Mouse (Mus musculus) midbrain, postnatal 0 days (tissue): ENCODE results near the gene Gprc6a. TPM values are rescaled to one million over a fixed set of nuclear protein-coding genes. Genes with fewer than 3 reads are reported as not detected.

ENCODE experiments used
- ATAC-seq: fragments of 200-750 bp; cut with Nextera tagmentation; 2 replicates; pipeline ENCODE4 v1.8.0; 2017; ENCODE audit warnings: moderate number of reproducible peaks, mild to moderate bottlenecking, moderate TSS enrichment, moderate library complexity; ENCODE audit not compliant: low FRiP score
- DNase-seq: peaks from one replicate; pipeline ENCODE4 v3.0.0-alpha.2; 2015; ENCODE audit warnings: low spot score
- H3K27ac ChIP-seq: fragments of 300-500 bp; sonication (generic); 2 replicates; pipeline ENCODE4 v1.5.1; 2014; ENCODE audit warnings: low read depth, mild to moderate bottlenecking, low read length, mixed read lengths
- H3K27me3 ChIP-seq: fragments of 300-500 bp; sonication (generic); 2 replicates; pipeline ENCODE4 v1.6.1; 2014; ENCODE audit warnings: low read length, control low read depth, mixed read lengths; ENCODE audit not compliant: insufficient read depth
- H3K36me3 ChIP-seq: fragments of 300-500 bp; sonication (generic); 2 replicates; pipeline ENCODE4 v1.6.1; 2014; ENCODE audit warnings: low read length, control low read depth, mixed read lengths; ENCODE audit not compliant: insufficient read depth
- H3K4me1 ChIP-seq: fragments of 300-500 bp; sonication (generic); 2 replicates; pipeline ENCODE4 v1.6.1; 2014; ENCODE audit warnings: mild to moderate bottlenecking, control low read depth, antibody characterized with exemption, low read length, mixed read lengths; ENCODE audit not compliant: insufficient read depth
- H3K4me2 ChIP-seq: fragments of 300-500 bp; sonication (generic); 2 replicates; pipeline ENCODE4 v1.6.1; 2014; ENCODE audit warnings: low read depth, mild to moderate bottlenecking, low read length, mixed read lengths; ENCODE audit not compliant: poor library complexity, severe bottlenecking
- H3K4me3 ChIP-seq: fragments of 300-500 bp; sonication (generic); 2 replicates; pipeline ENCODE4 v1.5.1; 2014; ENCODE audit warnings: low read depth, mild to moderate bottlenecking, low read length, moderate library complexity
- H3K9ac ChIP-seq: fragments of 300-500 bp; sonication (generic); replicated peaks from 2 replicates; pipeline ENCODE4 v1.6.1; 2014; ENCODE audit warnings: mild to moderate bottlenecking, low read length, moderate library complexity, mixed read lengths; ENCODE audit not compliant: poor library complexity, severe bottlenecking
- H3K9me3 ChIP-seq: fragments of 300-500 bp; sonication (generic); 2 replicates; pipeline ENCODE4 v1.6.1; 2016; ENCODE audit warnings: low read length, control low read depth
- CTCF ChIP-seq: IDR thresholded peaks from 2 replicates; pipeline ENCODE4 v1.5.1; 2016; ENCODE audit warnings: antibody characterized with exemption, mild to moderate bottlenecking
- WGBS: fragments of 180-500 bp; shearing (Covaris S2); extraction: QIAGEN DNeasy Blood & Tissue Kit; methylation state at CpG from one replicate; pipeline ENCODE4 v1.1.7; 2014; 5-methylcytosine and 5-hydroxymethylcytosine counted together
- polyA plus RNA-seq: library from polyadenylated mRNA; unstranded; fragments of >200 nt; fragmentation: Nextera tagmentation; extraction: Ambion mirVana; gene quantifications from 2 replicates; pipeline ENCODE4 v1.2.1, GENCODE M21; 2015
- total RNA-seq: library from RNA; depleted of rRNA; stranded (reverse); fragments of >200 nt; gene quantifications from 2 replicates; pipeline ENCODE4 v1.2.3, GENCODE M21; 2014

The Gprc6a gene
- total and polyA plus RNA-seq, 2 experiments from 2014 or later, result not detected

DNA sequence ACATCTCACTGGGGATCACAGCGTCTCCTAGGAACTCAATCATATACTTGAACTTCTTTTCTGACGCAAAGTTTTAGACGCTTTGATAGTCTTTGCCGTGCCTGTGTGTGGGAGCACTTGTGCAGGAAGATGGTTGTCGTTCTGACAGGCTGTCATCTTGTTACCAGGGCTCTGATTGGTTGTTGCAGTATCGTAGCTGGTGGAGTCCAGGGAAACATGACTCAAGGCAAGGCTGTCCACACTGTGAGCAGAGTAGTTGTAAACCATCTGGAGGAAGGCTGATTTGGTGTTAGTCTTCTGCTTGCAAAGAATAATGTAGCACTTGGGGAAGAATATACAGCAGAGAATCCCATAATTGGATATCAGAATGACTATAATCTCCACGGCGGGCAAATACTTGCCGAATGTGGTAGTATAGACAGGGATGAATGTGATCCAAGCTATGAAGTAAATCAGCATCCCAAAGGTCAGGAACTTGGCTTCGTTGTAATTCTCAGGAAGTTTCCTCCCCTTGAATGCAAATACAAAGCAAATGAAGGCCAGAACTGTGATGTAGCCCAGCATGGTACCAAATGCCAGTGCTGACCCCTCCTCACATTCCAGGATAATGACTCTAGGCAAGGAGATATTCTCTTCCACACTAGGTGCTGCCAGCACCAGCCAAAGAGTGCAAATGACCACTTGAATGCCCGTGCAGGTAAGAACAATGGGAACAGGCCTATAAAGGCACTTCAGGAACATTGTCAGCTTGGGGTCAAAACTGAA is 16.3 kb downstream of the Gprc6a start:
- Histone ChIP-seq H3K4me1 (no peaks in the 10 kb centered on the region), H3K4me3 (no peak overlapping the region), H3K4me2 (no peak overlapping the region), H3K9ac (no peak overlapping the region), H3K27me3 (no peaks in the 10 kb centered on the region), H3K27ac (no peak overlapping the region), H3K9me3 (no peaks in the 10 kb centered on the region), H3K36me3 (no peaks in the 10 kb centered on the region)
- DNase-seq, result no peak
- TF ChIP-seq CTCF, result no peak
- 80% methylated on average over 11 of the region's 11 CpGs for WGBS
- no peak for ATAC-seq

DNA sequence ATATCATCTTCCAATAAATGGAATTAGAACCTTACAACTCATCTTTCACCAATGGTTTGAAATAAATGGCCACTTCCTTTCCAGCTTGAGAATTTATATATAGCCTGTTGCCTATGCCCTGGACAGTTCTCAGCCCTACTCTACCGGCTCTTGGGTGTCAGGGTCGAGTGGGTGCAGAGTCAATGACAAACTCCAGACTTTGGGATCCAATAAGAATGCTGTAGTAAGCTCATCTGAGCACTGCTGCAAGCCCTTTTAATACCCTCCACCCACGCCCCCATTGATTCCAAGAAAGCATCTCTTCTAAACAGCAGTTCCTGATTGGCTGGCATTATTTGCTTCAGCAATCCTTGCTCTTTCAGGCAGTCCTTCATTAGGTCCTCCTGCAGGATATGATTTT is 17.8 kb downstream of the Gprc6a start:
- 75% methylated on average over 3 of the region's 3 CpGs for WGBS
- no peak for TF ChIP-seq CTCF
- no peak overlapping the region for H3K4me2 ChIP-seq
- H3K36me3 ChIP-seq, result no peaks in the 10 kb centered on the region
- H3K9ac ChIP-seq, result no peak overlapping the region
- H3K4me1 ChIP-seq, result no peaks in the 10 kb centered on the region
- no peak overlapping the region for H3K27ac ChIP-seq
- ATAC-seq (no peak), DNase-seq (no peak)
- no peaks in the 10 kb centered on the region for H3K9me3 ChIP-seq
- no peak overlapping the region for H3K4me3 ChIP-seq
- H3K27me3 ChIP-seq, result no peaks in the 10 kb centered on the region

DNA sequence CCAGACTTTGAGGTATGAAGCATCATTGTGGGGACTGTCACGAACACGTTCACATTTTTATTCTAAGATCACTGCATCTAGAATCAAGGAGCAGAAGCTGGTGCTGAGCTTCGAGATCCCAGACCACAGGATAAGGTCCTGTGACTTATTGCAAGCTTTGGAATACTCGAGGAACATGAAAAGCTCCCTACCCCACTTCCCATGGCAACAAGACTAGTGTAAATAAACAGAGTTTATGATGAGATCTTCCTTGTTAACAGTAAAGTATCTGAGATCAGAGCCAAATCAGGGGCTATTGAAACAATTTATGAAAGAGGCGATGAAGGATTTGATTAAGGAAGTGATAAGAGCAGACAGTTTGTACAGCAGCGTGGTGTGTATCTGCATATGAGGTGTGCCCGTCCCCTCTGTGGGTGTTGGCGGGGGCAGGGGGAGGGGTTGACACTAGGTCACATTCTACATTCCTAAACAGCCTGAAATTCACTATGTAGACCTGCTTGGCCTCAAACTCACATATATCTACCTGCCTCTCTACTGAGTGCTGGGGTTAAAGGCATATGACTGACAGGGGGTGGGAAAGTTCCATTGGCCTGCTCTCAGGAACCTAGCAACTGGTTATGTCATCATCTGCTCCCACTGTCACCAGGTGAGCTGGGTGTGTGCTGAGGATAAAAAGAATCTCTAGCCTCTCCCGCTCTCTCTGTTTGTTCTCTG is 19.1 kb downstream of the Gprc6a start:
- DNase-seq, result no peak
- no peaks in the 10 kb centered on the region for H3K27me3 ChIP-seq
- H3K27ac ChIP-seq, result no peak overlapping the region
- H3K4me1 ChIP-seq, result no peaks in the 10 kb centered on the region
- no peak for TF ChIP-seq CTCF
- H3K9ac ChIP-seq, result no peak overlapping the region
- ATAC-seq, result no peak
- 81% methylated on average over 9 of the region's 9 CpGs for WGBS
- no peaks in the 10 kb centered on the region for H3K36me3 ChIP-seq
- H3K4me2 ChIP-seq, result no peak overlapping the region
- no peaks in the 10 kb centered on the region for H3K9me3 ChIP-seq
- no peak overlapping the region for H3K4me3 ChIP-seq

DNA sequence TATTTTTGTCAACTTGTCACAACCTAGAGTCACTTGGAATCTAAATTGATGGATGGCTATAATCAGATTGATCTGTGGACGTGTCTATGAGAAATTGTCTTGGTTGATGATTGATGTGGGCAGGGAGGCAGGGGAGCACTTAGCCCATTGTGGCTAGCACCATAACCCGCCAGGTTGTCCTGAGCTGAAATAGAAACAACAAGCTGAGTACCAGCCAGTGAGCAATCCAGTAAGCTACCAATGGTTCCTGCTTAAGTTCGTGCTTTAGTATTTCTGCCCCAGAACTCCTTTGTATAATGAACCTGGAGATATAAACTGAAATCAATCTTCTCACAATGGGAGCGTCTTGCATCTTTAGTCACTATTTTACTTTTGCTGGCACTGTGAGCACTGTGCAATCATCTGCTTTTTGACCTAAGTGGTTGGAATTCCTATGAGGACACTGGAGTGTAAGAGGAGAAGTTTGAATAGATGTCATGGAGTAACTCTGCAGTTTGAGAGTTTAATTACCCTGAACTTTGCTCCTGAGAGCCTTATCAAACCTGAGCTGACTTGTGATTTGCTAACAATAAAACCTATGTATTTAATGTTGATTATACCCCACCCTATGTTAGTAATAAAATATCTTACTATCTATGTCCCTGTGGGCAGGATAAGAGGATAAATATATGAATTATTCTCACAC is 21.4 kb downstream of the Gprc6a start:
- DNase-seq (no peak), ATAC-seq (no peak)
- no peak overlapping the region for H3K27ac ChIP-seq
- H3K4me3 ChIP-seq, result no peak overlapping the region
- no peak for TF ChIP-seq CTCF
- H3K27me3 ChIP-seq, result no peaks in the 10 kb centered on the region
- H3K9ac ChIP-seq, result no peak overlapping the region
- H3K36me3 ChIP-seq, result no peaks in the 10 kb centered on the region
- H3K4me1 ChIP-seq, result no peaks in the 10 kb centered on the region
- no peaks in the 10 kb centered on the region for H3K9me3 ChIP-seq
- WGBS, result 80% methylated on average over 4 of the region's 4 CpGs
- no peak overlapping the region for H3K4me2 ChIP-seq

DNA sequence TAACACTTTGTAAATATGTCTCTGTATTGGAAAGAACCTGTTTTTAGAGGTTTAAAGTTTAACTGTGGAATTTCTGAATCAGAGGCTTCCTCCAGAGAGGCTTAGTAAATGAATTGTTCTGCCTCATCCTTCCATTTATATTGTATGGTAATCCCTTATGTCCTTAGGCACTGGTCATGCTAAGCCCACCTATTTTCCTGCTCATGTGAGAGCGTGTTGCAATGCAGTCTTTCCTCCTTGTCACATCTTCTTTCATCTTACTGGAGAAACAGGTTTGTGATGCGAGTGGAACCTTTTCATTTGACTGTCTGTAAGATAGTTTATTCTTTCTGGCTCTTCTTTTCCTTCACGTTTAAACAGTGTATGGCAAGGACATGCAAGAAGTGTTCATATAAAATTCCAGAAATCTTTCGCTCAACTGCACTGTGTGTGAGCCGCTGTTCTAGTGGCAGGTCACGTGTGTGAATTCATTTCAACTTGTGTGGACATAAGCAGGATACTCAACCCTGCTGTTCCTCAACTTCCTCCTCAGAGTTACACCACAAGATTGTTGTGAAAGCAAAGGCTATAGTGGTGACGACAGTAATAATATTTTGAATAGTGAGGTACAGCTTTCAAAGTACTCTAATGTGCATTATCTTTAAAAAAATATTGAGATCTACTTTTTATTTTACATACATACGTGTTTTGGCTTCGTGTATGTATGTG is 34.2 kb downstream of the Gprc6a start:
- TF ChIP-seq CTCF, result no peak
- no peak for ATAC-seq
- Histone ChIP-seq H3K9ac (no peak overlapping the region), H3K4me3 (no peak overlapping the region), H3K4me1 (no peaks in the 10 kb centered on the region), H3K36me3 (no peaks in the 10 kb centered on the region), H3K27ac (no peak overlapping the region), H3K4me2 (no peak overlapping the region), H3K27me3 (no peaks in the 10 kb centered on the region), H3K9me3 (no peaks in the 10 kb centered on the region)
- 83% methylated on average over 9 of the region's 9 CpGs for WGBS
- DNase-seq, result no peak
